Mouse (Mus musculus): Measurements from ENCODE around the gene Rps6ka1. TPM values are rescaled to one million over a fixed set of nuclear protein-coding genes. Genes with fewer than 3 reads are reported as not detected.

Rps6ka1 gene
- total and polyA plus RNA-seq, 2 experiments: 4.1 to 16.9 TPM

DNA sequence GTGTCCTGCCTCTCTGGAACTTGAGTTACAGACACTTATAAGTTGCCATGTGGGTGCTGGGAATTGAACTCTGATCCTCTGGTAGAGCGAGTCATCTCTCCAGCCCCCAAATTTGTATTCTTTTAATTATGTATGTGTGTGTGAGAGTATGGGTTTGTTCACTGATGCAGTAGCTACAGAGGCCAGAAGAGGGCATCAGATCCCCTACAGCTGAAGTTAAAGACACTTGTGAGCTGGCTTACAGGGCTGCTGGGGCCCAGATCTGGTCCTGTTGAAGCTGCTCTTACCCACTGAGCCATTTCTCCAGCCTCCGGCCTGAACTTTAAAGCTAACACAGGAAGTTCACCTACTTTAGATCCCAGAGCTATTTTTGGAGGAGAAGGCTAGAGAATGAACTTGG lies 14.9 kb upstream of the Rps6ka1 start:
- H3K36me3 ChIP-seq (ENCODE audit: control insufficient read depth, insufficient read depth, low read length): no peaks in the 10 kb centered on the region
- no peak overlapping the region for H3K27ac ChIP-seq (replicated peaks; ENCODE audit: insufficient read depth, low read depth, low read length)
- no peaks in the 10 kb centered on the region for H3K27me3 ChIP-seq (ENCODE audit: control insufficient read depth, insufficient read depth, low read length)
- H3K4me3 ChIP-seq (ENCODE audit: insufficient read depth, low read depth, low read length): no peak overlapping the region
- 94% methylated on average over 2 of the region's 2 CpGs for WGBS
- H3K4me1 ChIP-seq (ENCODE audit: control insufficient read depth, insufficient read depth, low read length): no peaks in the 10 kb centered on the region
- H3K79me2 ChIP-seq (ENCODE audit: control insufficient read depth, insufficient read depth, low read length): no peaks in the 10 kb centered on the region
- no peak for DNase-seq (ENCODE audit: extremely low read depth, low read depth, low spot score)
- H3K9ac ChIP-seq (ENCODE audit: low read depth, low read length): no peak overlapping the region
- no peak for TF ChIP-seq CTCF (IDR thresholded peaks at IDR 0.05; ENCODE audit: low read depth, low read length)

DNA sequence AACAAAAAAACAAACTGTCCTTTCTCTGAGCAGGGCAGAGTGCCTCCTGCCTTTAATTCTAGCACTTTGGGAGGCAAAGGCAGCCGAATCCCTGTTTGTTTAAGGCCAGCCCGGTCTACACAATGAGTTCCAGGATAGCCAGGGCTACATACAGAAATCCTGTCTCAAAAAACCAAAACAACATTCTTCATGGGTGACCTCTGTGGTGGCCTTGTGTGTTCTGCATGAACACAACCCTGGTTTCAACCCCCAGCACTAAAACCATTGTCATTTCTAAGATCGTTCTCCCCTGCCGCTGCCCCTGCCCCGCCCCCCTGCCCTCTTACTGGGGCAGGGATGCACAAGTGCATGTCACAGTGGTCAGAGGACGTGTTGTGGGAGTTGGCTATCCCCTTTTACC lies 13.3 kb upstream of the Rps6ka1 start:
- no peak overlapping the region for H3K27ac ChIP-seq (replicated peaks; ENCODE audit: insufficient read depth, low read depth, low read length)
- WGBS: 88% methylated on average over 6 of the region's 6 CpGs
- TF ChIP-seq CTCF (IDR thresholded peaks at IDR 0.05; ENCODE audit: low read depth, low read length) (no peak), POLR2A (IDR thresholded peaks at IDR 0.05; ENCODE audit: extremely low read depth, insufficient read depth, low read length) (no peak)
- H3K27me3 ChIP-seq (ENCODE audit: control insufficient read depth, insufficient read depth, low read length): no peaks in the 10 kb centered on the region
- H3K36me3 ChIP-seq (ENCODE audit: control insufficient read depth, insufficient read depth, low read length): no peaks in the 10 kb centered on the region
- no peak for DNase-seq (ENCODE audit: extremely low read depth, low read depth, low spot score)
- H3K4me3 ChIP-seq (ENCODE audit: insufficient read depth, low read depth, low read length): no peak overlapping the region
- H3K79me2 ChIP-seq (ENCODE audit: control insufficient read depth, insufficient read depth, low read length): no peaks in the 10 kb centered on the region
- no peaks in the 10 kb centered on the region for H3K4me1 ChIP-seq (ENCODE audit: control insufficient read depth, insufficient read depth, low read length)
- H3K9ac ChIP-seq (ENCODE audit: low read depth, low read length): no peak overlapping the region

DNA sequence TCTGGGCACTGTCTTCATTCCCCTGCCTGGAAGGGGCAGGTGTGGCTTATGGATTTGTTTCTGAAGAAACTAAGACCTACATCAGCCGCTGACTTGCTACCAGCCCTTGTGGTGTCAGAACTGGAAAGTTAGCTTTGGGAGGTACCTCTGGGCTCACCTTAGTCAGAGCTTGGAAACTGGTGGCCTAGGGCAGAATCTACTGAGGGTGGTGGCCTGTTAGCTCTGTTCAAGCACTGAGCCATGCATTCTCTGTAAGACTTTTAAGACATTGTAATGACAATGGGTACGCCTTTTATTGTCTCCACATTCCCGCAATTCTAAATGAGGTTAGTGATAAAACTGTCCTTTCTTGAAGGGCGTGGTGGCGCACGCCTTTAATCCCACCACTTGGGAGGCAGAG lies 12.8 kb upstream of the Rps6ka1 start:
- DNase-seq (ENCODE audit: extremely low read depth, low read depth, low spot score): no peak
- WGBS: 94% methylated on average over 6 of the region's 6 CpGs
- Histone ChIP-seq H3K27me3 (ENCODE audit: control insufficient read depth, insufficient read depth, low read length) (no peaks in the 10 kb centered on the region), H3K4me3 (ENCODE audit: insufficient read depth, low read depth, low read length) (no peak overlapping the region), H3K79me2 (ENCODE audit: control insufficient read depth, insufficient read depth, low read length) (no peaks in the 10 kb centered on the region), H3K9ac (ENCODE audit: low read depth, low read length) (no peak overlapping the region), H3K27ac (replicated peaks; ENCODE audit: insufficient read depth, low read depth, low read length) (no peak overlapping the region), H3K36me3 (ENCODE audit: control insufficient read depth, insufficient read depth, low read length) (no peaks in the 10 kb centered on the region), H3K4me1 (ENCODE audit: control insufficient read depth, insufficient read depth, low read length) (no peaks in the 10 kb centered on the region)
- TF ChIP-seq POLR2A (IDR thresholded peaks at IDR 0.05; ENCODE audit: extremely low read depth, insufficient read depth, low read length) (no peak), CTCF (IDR thresholded peaks at IDR 0.05; ENCODE audit: low read depth, low read length) (no peak)

DNA sequence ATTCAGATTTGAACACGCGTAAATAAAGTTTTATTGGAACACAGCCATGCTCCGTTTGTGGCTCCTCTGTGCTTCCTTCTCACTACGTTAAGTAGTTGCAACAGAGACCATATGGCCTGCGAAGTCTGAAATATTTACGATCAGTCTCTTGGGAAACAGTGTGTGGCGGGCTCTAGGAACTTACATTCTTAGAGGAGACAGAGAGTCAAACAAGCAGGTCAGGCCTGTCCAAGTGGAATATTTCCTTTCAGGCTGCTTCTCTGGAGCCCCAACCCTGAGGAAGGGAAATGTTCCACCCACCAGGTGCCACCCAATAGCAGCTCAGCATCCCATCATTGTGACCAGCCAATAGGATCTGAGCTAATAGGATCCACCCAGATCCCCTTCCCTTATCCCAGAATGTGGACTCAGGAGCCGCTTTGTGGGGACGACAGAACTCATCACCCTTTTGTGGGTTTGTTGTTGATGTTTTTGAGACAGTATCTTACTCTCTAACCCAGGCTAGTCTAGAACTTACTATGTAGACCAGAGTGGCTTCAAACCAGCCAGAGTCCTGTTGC lies 11.7 kb upstream of the Rps6ka1 start:
- no peak for DNase-seq (ENCODE audit: extremely low read depth, low read depth, low spot score)
- Histone ChIP-seq H3K27ac (replicated peaks; ENCODE audit: insufficient read depth, low read depth, low read length) (no peak overlapping the region), H3K9ac (ENCODE audit: low read depth, low read length) (no peak overlapping the region), H3K27me3 (ENCODE audit: control insufficient read depth, insufficient read depth, low read length) (no peaks in the 10 kb centered on the region), H3K36me3 (ENCODE audit: control insufficient read depth, insufficient read depth, low read length) (no peaks in the 10 kb centered on the region), H3K79me2 (ENCODE audit: control insufficient read depth, insufficient read depth, low read length) (no peaks in the 10 kb centered on the region), H3K4me1 (ENCODE audit: control insufficient read depth, insufficient read depth, low read length) (no peaks in the 10 kb centered on the region), H3K4me3 (ENCODE audit: insufficient read depth, low read depth, low read length) (no peak overlapping the region)
- TF ChIP-seq CTCF (IDR thresholded peaks at IDR 0.05; ENCODE audit: low read depth, low read length) (no peak), POLR2A (IDR thresholded peaks at IDR 0.05; ENCODE audit: extremely low read depth, insufficient read depth, low read length) (no peak)
- WGBS: 77% methylated on average over 9 of the region's 9 CpGs

DNA sequence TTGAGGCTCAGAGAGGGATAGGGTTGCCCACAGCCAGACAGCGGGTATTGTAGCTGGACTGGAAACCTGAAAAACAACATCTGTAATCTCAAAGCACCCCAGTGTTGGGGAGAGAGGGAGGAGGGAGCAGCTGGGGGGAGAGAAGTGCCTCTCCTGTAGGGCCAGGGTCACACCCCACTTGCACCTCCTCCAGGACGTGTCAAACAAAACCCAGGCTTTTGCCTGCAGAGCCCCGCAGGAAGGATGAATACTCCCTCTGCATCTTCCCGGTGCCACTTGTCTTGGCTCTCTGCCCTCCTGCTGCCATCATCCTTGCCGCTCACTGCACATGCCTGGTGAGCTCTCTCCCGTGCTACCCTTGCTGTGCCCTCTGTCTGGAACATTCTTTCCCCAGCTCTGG lies 10.6 kb upstream of the Rps6ka1 start:
- Histone ChIP-seq H3K36me3 (ENCODE audit: control insufficient read depth, insufficient read depth, low read length) (no peaks in the 10 kb centered on the region), H3K4me1 (ENCODE audit: control insufficient read depth, insufficient read depth, low read length) (no peaks in the 10 kb centered on the region), H3K9ac (ENCODE audit: low read depth, low read length) (no peak overlapping the region), H3K27me3 (ENCODE audit: control insufficient read depth, insufficient read depth, low read length) (no peaks in the 10 kb centered on the region), H3K4me3 (ENCODE audit: insufficient read depth, low read depth, low read length) (no peak overlapping the region), H3K79me2 (ENCODE audit: control insufficient read depth, insufficient read depth, low read length) (no peaks in the 10 kb centered on the region), H3K27ac (replicated peaks; ENCODE audit: insufficient read depth, low read depth, low read length) (no peak overlapping the region)
- WGBS: 41% methylated on average over 6 of the region's 6 CpGs
- no peak for TF ChIP-seq CTCF (IDR thresholded peaks at IDR 0.05; ENCODE audit: low read depth, low read length)
- TF ChIP-seq POLR2A (IDR thresholded peaks at IDR 0.05; ENCODE audit: extremely low read depth, insufficient read depth, low read length): no peak
- DNase-seq (ENCODE audit: extremely low read depth, low read depth, low spot score): no peak

DNA sequence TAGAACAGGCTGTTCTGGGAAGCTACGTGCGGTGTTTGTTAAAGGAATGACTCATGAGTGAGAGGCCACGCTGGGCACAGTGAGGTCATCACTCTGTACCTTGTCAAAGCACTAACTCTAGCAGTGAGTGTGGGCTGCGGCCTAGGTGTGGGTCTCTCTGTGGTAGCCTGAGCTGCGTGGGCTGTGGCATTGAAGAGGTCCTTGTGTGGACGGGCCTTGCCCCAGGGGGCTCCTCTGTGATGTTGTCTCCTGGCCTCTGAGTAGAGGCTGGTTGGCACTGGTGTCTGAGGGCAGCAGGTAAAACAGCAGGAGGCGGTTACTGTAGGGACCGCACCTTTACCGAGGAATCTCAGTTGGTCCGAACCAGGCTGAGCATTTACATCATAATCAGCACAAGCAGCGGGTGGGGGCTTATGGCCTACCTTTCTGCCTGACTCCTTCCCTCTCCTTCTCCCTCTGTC lies 9.9 kb upstream of the Rps6ka1 start:
- Histone ChIP-seq H3K4me3 (ENCODE audit: insufficient read depth, low read depth, low read length) (no peak overlapping the region), H3K36me3 (ENCODE audit: control insufficient read depth, insufficient read depth, low read length) (no peaks in the 10 kb centered on the region), H3K9ac (ENCODE audit: low read depth, low read length) (no peak overlapping the region), H3K79me2 (ENCODE audit: control insufficient read depth, insufficient read depth, low read length) (no peaks in the 10 kb centered on the region), H3K27ac (replicated peaks; ENCODE audit: insufficient read depth, low read depth, low read length) (no peak overlapping the region), H3K27me3 (ENCODE audit: control insufficient read depth, insufficient read depth, low read length) (no peaks in the 10 kb centered on the region), H3K4me1 (ENCODE audit: control insufficient read depth, insufficient read depth, low read length) (no peaks in the 10 kb centered on the region)
- 89% methylated on average over 11 of the region's 11 CpGs for WGBS
- no peak for DNase-seq (ENCODE audit: extremely low read depth, low read depth, low spot score)
- no peak for TF ChIP-seq POLR2A (IDR thresholded peaks at IDR 0.05; ENCODE audit: extremely low read depth, insufficient read depth, low read length)
- TF ChIP-seq CTCF (IDR thresholded peaks at IDR 0.05; ENCODE audit: low read depth, low read length): no peak
